Mouse (Mus musculus): ENCODE measurements around the gene AI597479. TPM values are rescaled to one million over a fixed set of nuclear protein-coding genes. Genes with fewer than 3 reads are reported as not detected.
"Not testable (repeated sequence)": the region's sequence is repeated elsewhere in the genome, so short reads cannot be mapped to it uniquely, and the experiment has no call there.

The AI597479 gene
- polyA plus RNA-seq, 1 experiment, result 6.3 TPM

- 94% methylated on average over 5 of the region's 5 CpGs for WGBS
- H3K27ac ChIP-seq (ENCODE audit: control insufficient read depth, insufficient read depth, low read length), result no peak overlapping the region
- no peak for TF ChIP-seq POLR2A (IDR thresholded peaks at IDR 0.05; ENCODE audit: control insufficient read depth, extremely low read depth, insufficient read depth, low read length, poor library complexity)
- no peak for TF ChIP-seq CTCF (IDR thresholded peaks at IDR 0.05; ENCODE audit: borderline replicate concordance, control insufficient read depth, extremely low read depth, insufficient read depth, low read length, poor library complexity)
Measured at GRCm38 (mm10) chr1:43130219-43130981, 31.9 kb downstream of the AI597479 start.

GRCm38 (mm10) chr1:43131591-43131990, 33.1 kb downstream of the AI597479 start:
- Histone ChIP-seq H3K27me3 (ENCODE audit: control insufficient read depth, insufficient read depth, low read length) (no peaks in the 10 kb centered on the region), H3K36me3 (ENCODE audit: control insufficient read depth, insufficient read depth, low read length) (no peaks in the 10 kb centered on the region), H3K4me3 (ENCODE audit: control insufficient read depth, insufficient read depth, low read length) (no peak overlapping the region), H3K4me1 (replicated peaks; ENCODE audit: control insufficient read depth, insufficient read depth, low read length) (peaks cover 10% of the 10 kb centered on the region; the same call in 1 of the 2 replicates), H3K27ac (ENCODE audit: control insufficient read depth, insufficient read depth, low read length) (no peak overlapping the region)
- no peak for DNase-seq
- 96% methylated on average over 9 of the region's 9 CpGs for WGBS
- TF ChIP-seq POLR2A (IDR thresholded peaks at IDR 0.05; ENCODE audit: control insufficient read depth, extremely low read depth, insufficient read depth, low read length, poor library complexity) (no peak), CTCF (IDR thresholded peaks at IDR 0.05; ENCODE audit: borderline replicate concordance, control insufficient read depth, extremely low read depth, insufficient read depth, low read length, poor library complexity) (no peak)

More at GRCm38 (mm10) chr1:43130219-43130981, 31.9 kb downstream of the AI597479 start:
- H3K4me3 ChIP-seq (ENCODE audit: control insufficient read depth, insufficient read depth, low read length), result no peak overlapping the region
- peaks cover 10% of the 10 kb centered on the region; the same call in 1 of the 2 replicates for H3K4me1 ChIP-seq (replicated peaks; ENCODE audit: control insufficient read depth, insufficient read depth, low read length)
- no peaks in the 10 kb centered on the region for H3K36me3 ChIP-seq (ENCODE audit: control insufficient read depth, insufficient read depth, low read length)
- no peak for DNase-seq
- no peaks in the 10 kb centered on the region for H3K27me3 ChIP-seq (ENCODE audit: control insufficient read depth, insufficient read depth, low read length)

- H3K4me1 ChIP-seq (replicated peaks; ENCODE audit: control insufficient read depth, insufficient read depth, low read length); DNase-seq; H3K4me3 ChIP-seq (ENCODE audit: control insufficient read depth, insufficient read depth, low read length); H3K27me3 ChIP-seq (ENCODE audit: control insufficient read depth, insufficient read depth, low read length); H3K27ac ChIP-seq (ENCODE audit: control insufficient read depth, insufficient read depth, low read length); H3K36me3 ChIP-seq (ENCODE audit: control insufficient read depth, insufficient read depth, low read length): not testable (repeated sequence)
- 96% methylated on average over 2 of the region's 2 CpGs for WGBS
Measured at GRCm38 (mm10) chr1:43136488-43137029, 38.0 kb downstream of the AI597479 start.

- H3K4me3 ChIP-seq (ENCODE audit: control insufficient read depth, insufficient read depth, low read length), result no peak overlapping the region
- no peaks in the 10 kb centered on the region for H3K4me1 ChIP-seq (replicated peaks; ENCODE audit: control insufficient read depth, insufficient read depth, low read length)
- no peaks in the 10 kb centered on the region for H3K27me3 ChIP-seq (ENCODE audit: control insufficient read depth, insufficient read depth, low read length)
- H3K36me3 ChIP-seq (ENCODE audit: control insufficient read depth, insufficient read depth, low read length), result no peaks in the 10 kb centered on the region
- TF ChIP-seq POLR2A (IDR thresholded peaks at IDR 0.05; ENCODE audit: control insufficient read depth, extremely low read depth, insufficient read depth, low read length, poor library complexity) (no peak), CTCF (IDR thresholded peaks at IDR 0.05; ENCODE audit: borderline replicate concordance, control insufficient read depth, extremely low read depth, insufficient read depth, low read length, poor library complexity) (no peak)
- DNase-seq, result no peak
- 99% methylated on average over 5 of the region's 5 CpGs for WGBS
- H3K27ac ChIP-seq (ENCODE audit: control insufficient read depth, insufficient read depth, low read length), result no peak overlapping the region
Measured at GRCm38 (mm10) chr1:43137334-43137733, 38.8 kb downstream of the AI597479 start.

GRCm38 (mm10) chr1:43138268-43138812, 39.8 kb downstream of the AI597479 start:
- Histone ChIP-seq H3K27ac (ENCODE audit: control insufficient read depth, insufficient read depth, low read length) (no peak overlapping the region), H3K27me3 (ENCODE audit: control insufficient read depth, insufficient read depth, low read length) (no peaks in the 10 kb centered on the region), H3K36me3 (ENCODE audit: control insufficient read depth, insufficient read depth, low read length) (no peaks in the 10 kb centered on the region), H3K4me1 (replicated peaks; ENCODE audit: control insufficient read depth, insufficient read depth, low read length) (no peaks in the 10 kb centered on the region), H3K4me3 (ENCODE audit: control insufficient read depth, insufficient read depth, low read length) (no peak overlapping the region)
- TF ChIP-seq CTCF (IDR thresholded peaks at IDR 0.05; ENCODE audit: borderline replicate concordance, control insufficient read depth, extremely low read depth, insufficient read depth, low read length, poor library complexity) (no peak), POLR2A (IDR thresholded peaks at IDR 0.05; ENCODE audit: control insufficient read depth, extremely low read depth, insufficient read depth, low read length, poor library complexity) (no peak)
- no peak for DNase-seq
- whole genome bisulfite sequencing, result 88% methylated on average over 15 of the region's 15 CpGs

- DNase-seq, result peak; percentile 86
- Histone ChIP-seq H3K27me3 (ENCODE audit: control insufficient read depth, insufficient read depth, low read length) (no peaks in the 10 kb centered on the region), H3K27ac (ENCODE audit: control insufficient read depth, insufficient read depth, low read length) (no peak overlapping the region), H3K4me3 (ENCODE audit: control insufficient read depth, insufficient read depth, low read length) (no peak overlapping the region), H3K36me3 (ENCODE audit: control insufficient read depth, insufficient read depth, low read length) (no peaks in the 10 kb centered on the region), H3K4me1 (replicated peaks; ENCODE audit: control insufficient read depth, insufficient read depth, low read length) (no peaks in the 10 kb centered on the region)
- TF ChIP-seq POLR2A (IDR thresholded peaks at IDR 0.05; ENCODE audit: control insufficient read depth, extremely low read depth, insufficient read depth, low read length, poor library complexity), result no peak
- TF ChIP-seq CTCF (IDR thresholded peaks at IDR 0.05; ENCODE audit: borderline replicate concordance, control insufficient read depth, extremely low read depth, insufficient read depth, low read length, poor library complexity), result peak; percentile 81; the same call in 1 of the 2 replicates
- WGBS, result 57% methylated on average over 8 of the region's 8 CpGs
Measured at GRCm38 (mm10) chr1:43139587-43140266, 41.2 kb downstream of the AI597479 start.

Measured in thymus, adult 2 months (tissue).